Mouse (Mus musculus) cerebellum, adult (tissue): ENCODE results near the gene Mllt10.

Source experiments
- ATAC-seq: cut with Nextera tagmentation; 2 replicates; pipeline ENCODE4 v1.9.2; 2017; ENCODE audit warnings: mild to moderate bottlenecking, moderate library complexity, mixed read lengths; ENCODE audit not compliant: insufficient number of reproducible peaks, low FRiP score, low TSS enrichment

Gene Mllt10

DNA sequence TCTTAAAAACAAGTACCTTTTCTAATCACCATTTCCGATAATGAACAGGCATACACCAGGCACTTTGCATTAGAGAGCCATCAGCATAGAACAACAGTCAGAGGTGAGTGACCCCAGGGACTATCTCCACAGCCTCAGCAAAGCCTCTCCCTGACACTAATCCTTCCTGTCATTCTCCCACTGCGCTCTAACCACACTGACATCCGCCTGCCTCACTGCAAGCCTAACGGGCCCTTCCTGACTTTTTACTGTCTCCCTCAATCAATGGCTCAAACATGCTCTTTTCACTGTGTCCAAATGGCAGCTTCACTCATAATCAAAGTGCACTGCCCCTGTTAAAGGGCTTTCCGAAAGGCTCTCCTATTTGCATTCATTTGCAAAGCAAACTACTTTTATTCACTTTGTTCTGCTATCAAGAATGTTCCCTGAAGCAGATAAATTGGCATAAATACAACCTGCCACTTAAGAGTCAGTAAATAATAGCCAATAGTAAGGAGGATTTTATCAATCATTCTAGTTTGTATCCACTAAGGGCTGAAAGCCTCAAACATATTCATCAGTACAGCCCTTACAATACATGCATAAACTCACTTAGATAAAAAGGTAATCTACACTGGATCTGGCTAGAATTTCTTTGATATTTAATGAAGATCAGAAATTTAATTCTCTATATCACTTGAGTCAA lies 178.0 kb downstream of the Mllt10 start:
- no peak for ATAC-seq

DNA sequence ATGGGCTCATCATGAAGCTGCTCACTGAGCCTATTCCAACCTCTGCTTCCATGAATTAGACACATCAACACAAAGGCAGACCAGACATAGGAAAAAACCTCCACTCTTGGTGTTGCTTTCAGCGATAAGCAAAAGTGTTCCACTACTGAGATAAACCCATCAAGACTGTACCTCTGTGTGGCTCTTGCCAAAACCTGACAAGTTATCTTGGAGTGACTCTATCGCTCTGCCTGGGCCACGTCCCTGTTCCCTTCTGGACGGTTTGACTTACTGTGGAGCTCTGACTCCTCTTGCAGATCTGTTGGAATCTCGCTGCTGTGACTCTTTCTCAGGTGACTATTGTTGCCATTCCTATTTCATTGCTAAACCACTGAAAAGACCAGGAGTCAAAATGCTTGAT lies 180.5 kb downstream of the Mllt10 start:
- no peak for ATAC-seq

DNA sequence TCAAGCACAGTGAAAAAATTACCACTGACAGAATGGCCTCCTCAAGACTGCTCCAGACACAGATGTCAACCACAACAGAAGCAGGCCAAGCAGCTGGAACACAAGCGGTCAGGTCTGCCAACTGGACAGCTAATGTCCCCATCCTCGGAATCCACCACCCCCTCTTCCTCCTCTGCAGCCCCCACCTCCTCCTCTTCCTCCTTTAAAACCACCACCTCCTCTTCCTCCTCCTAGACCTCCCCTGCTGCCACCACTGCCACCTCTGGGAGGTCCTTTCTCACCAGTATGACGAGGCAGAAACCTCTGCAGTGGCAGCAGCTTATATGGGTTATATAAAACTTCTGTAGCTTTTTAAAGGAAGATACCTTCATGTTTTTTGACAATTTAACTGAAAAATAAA lies 194.2 kb downstream of the Mllt10 start:
- ATAC-seq = no peak
